In the genomic region with DNA sequence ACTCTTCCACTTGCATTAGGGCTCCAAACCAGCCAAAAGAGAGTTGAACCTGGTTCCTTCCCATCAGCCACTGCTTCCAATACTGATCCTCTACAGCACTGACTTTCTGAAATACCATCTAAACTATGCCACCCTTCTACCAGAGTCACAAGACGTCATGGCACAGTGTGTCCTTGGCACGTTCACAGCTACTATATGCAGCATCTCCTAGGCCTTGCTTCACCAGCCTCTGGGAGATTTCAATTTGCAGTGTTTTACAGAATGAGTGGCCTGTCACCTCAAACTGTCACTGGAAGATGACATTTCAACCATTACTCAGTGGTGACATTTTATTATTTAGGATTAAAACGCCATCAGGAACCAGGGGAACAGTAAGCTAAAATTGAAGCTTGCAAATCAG, we compare ENCODE assay signal across 30 mouse cellular contexts.
DNase-seq lines count a peak whose midpoint lies in the region; ATAC-seq and TF ChIP-seq lines count a peak whose summit lies in the region.
"Had no signal": no experiment of that assay in that cellular context is flagged by ENCODE, and none has a peak within 500 bp of the region (broad histone marks: within the 10 kb centered on the region; RNA-seq: fewer than 3 reads in every experiment).

No protein-coding gene starts in this region.

- no peak for DNase-seq in hindbrain, embryonic 14.5 days (ENCODE audit: low spot score)
- no peak for DNase-seq in hindbrain, postnatal 0 days (ENCODE audit: low spot score)
- DNase-seq in midbrain, postnatal 0 days (ENCODE audit: low spot score) = no peak
- peak; percentile 22 for DNase-seq in brain, embryonic 14.5 days (ENCODE audit: low read depth)
- DNase-seq in left cerebral cortex, adult 11 months (ENCODE audit: low spot score) = no peak
- DNase-seq: adrenal gland, adult 2 months; adrenal gland, postnatal 14 days; B cell, adult 2 months; cerebellum, adult 11-12 months; cerebellum, adult 8-10 months; cerebellum, postnatal 10 days; cerebellum, postnatal 36 days; embryo, embryonic 11 days; gastrocnemius, postnatal 10 days; gastrocnemius, postnatal 36 days had no signal

- ATAC-seq in forebrain, embryonic 15.5 days (replicated peaks) = no peak
- no peak for ATAC-seq in forebrain, embryonic 12.5 days (ENCODE audit: low FRiP score)
- no peak for ATAC-seq in hindbrain, embryonic 14.5 days (ENCODE audit: low FRiP score)
- no peak for ATAC-seq in hindbrain, postnatal 0 days
- ATAC-seq in midbrain, postnatal 0 days (ENCODE audit: low FRiP score) = peak; percentile 60; the same call in 1 of the 2 replicates
- no peak for ATAC-seq in midbrain, embryonic 13.5 days
- ATAC-seq: forebrain, embryonic 16.5 days; hindbrain, embryonic 16.5 days; inflammation-experienced regulatory T-cells, adult 6 months; intestine, embryonic 16.5 days; Patski had no signal

- no peak overlapping the region for H3K9ac ChIP-seq in forebrain, embryonic 15.5 days (replicated peaks)
- no peak overlapping the region for H3K9ac ChIP-seq in forebrain, embryonic 12.5 days
- H3K9ac ChIP-seq in hindbrain, embryonic 14.5 days = no peak overlapping the region
- H3K9ac ChIP-seq in hindbrain, postnatal 0 days (replicated peaks; ENCODE audit: low read length) = no peak overlapping the region
- no peak overlapping the region for H3K9ac ChIP-seq in midbrain, postnatal 0 days (replicated peaks; ENCODE audit: low read length, poor library complexity, severe bottlenecking)
- no peak overlapping the region for H3K9ac ChIP-seq in midbrain, embryonic 13.5 days (replicated peaks)
- H3K9ac ChIP-seq: embryonic facial prominence, embryonic 13.5 days had no signal

- peaks cover 8% of the 10 kb centered on the region; the same call in 1 of the 2 replicates for H3K4me1 ChIP-seq in forebrain, embryonic 15.5 days
- no peaks in the 10 kb centered on the region for H3K4me1 ChIP-seq in forebrain, embryonic 12.5 days
- H3K4me1 ChIP-seq in hindbrain, embryonic 14.5 days (replicated peaks; ENCODE audit: control insufficient read depth, insufficient read depth, low read length) = no peaks in the 10 kb centered on the region
- no peaks in the 10 kb centered on the region for H3K4me1 ChIP-seq in hindbrain, postnatal 0 days (ENCODE audit: insufficient read depth, low read length)
- no peaks in the 10 kb centered on the region for H3K4me1 ChIP-seq in midbrain, postnatal 0 days (ENCODE audit: insufficient read depth, low read length)
- H3K4me1 ChIP-seq in midbrain, embryonic 13.5 days (replicated peaks) = no peaks in the 10 kb centered on the region
- H3K4me1 ChIP-seq: embryonic facial prominence, embryonic 10.5 days; embryonic facial prominence, embryonic 13.5 days; hindbrain, embryonic 10.5 days had no signal

- 0 out of 2 replicates have a peak overlapping the region, but pooled peaks have one; percentile 31 for H3K27ac ChIP-seq in forebrain, embryonic 15.5 days (replicated peaks)
- H3K27ac ChIP-seq in forebrain, embryonic 12.5 days = no peak overlapping the region
- H3K27ac ChIP-seq in hindbrain, embryonic 14.5 days = peak overlapping the region; percentile 7; the same call in 1 of the 2 replicates
- H3K27ac ChIP-seq in hindbrain, postnatal 0 days = no peak overlapping the region
- no peak overlapping the region for H3K27ac ChIP-seq in midbrain, postnatal 0 days (ENCODE audit: low read depth, low read length)
- H3K27ac ChIP-seq in midbrain, embryonic 13.5 days = no peak overlapping the region
- H3K27ac ChIP-seq: embryonic facial prominence, embryonic 10.5 days; embryonic facial prominence, embryonic 13.5 days; hindbrain, embryonic 10.5 days had no signal

- no peak for TF ChIP-seq CTCF in hindbrain, postnatal 0 days (IDR thresholded peaks at IDR 0.05; ENCODE audit: low read depth)
- TF ChIP-seq CTCF in midbrain, postnatal 0 days (IDR thresholded peaks at IDR 0.05) = no peak
- no peak for TF ChIP-seq CTCF in brain, embryonic 14.5 days (IDR thresholded peaks at IDR 0.05; ENCODE audit: borderline replicate concordance, extremely low read depth, insufficient read depth, insufficient read length)

- peaks cover 6% of the 10 kb centered on the region; the same call in 1 of the 2 replicates for H3K36me3 ChIP-seq in forebrain, embryonic 15.5 days
- H3K36me3 ChIP-seq in forebrain, embryonic 12.5 days (replicated peaks) = no peaks in the 10 kb centered on the region
- peaks cover 14% of the 10 kb centered on the region for H3K36me3 ChIP-seq in hindbrain, embryonic 14.5 days (replicated peaks; ENCODE audit: control insufficient read depth, insufficient read depth)
- H3K36me3 ChIP-seq in hindbrain, postnatal 0 days (ENCODE audit: insufficient read depth, low read length) = peaks cover 7% of the 10 kb centered on the region; the same call in 1 of the 2 replicates
- H3K36me3 ChIP-seq in midbrain, postnatal 0 days (ENCODE audit: insufficient read depth, low read length) = peaks cover 7% of the 10 kb centered on the region; the same call in 1 of the 2 replicates
- peaks cover 13% of the 10 kb centered on the region for H3K36me3 ChIP-seq in midbrain, embryonic 13.5 days
- H3K36me3 ChIP-seq: embryonic facial prominence, embryonic 10.5 days; embryonic facial prominence, embryonic 13.5 days; G1E; hindbrain, embryonic 10.5 days had no signal

- no peaks in the 10 kb centered on the region for H3K9me3 ChIP-seq in forebrain, embryonic 15.5 days
- H3K9me3 ChIP-seq in forebrain, embryonic 12.5 days = no peaks in the 10 kb centered on the region
- no peaks in the 10 kb centered on the region for H3K9me3 ChIP-seq in hindbrain, embryonic 14.5 days (ENCODE audit: control insufficient read depth, low read length)
- no peaks in the 10 kb centered on the region for H3K9me3 ChIP-seq in hindbrain, postnatal 0 days (ENCODE audit: low read length)
- H3K9me3 ChIP-seq in midbrain, postnatal 0 days (ENCODE audit: low read length) = no peaks in the 10 kb centered on the region
- H3K9me3 ChIP-seq in midbrain, embryonic 13.5 days = no peaks in the 10 kb centered on the region
- H3K9me3 ChIP-seq: embryonic facial prominence, embryonic 10.5 days; embryonic facial prominence, embryonic 13.5 days; hindbrain, embryonic 10.5 days had no signal

- TF ChIP-seq POLR2A in brain, embryonic 14.5 days (IDR thresholded peaks at IDR 0.05; ENCODE audit: borderline replicate concordance, extremely low read depth, insufficient read depth, insufficient read length, poor library complexity, severe bottlenecking) = no peak

- no peak overlapping the region for H3K4me2 ChIP-seq in forebrain, embryonic 15.5 days (replicated peaks)
- H3K4me2 ChIP-seq in forebrain, embryonic 12.5 days = no peak overlapping the region
- H3K4me2 ChIP-seq in hindbrain, embryonic 14.5 days (replicated peaks) = no peak overlapping the region
- no peak overlapping the region for H3K4me2 ChIP-seq in hindbrain, postnatal 0 days (ENCODE audit: low read depth, low read length)
- no peak overlapping the region for H3K4me2 ChIP-seq in midbrain, postnatal 0 days (ENCODE audit: low read depth, low read length, poor library complexity, severe bottlenecking)
- no peak overlapping the region for H3K4me2 ChIP-seq in midbrain, embryonic 13.5 days (replicated peaks)
- H3K4me2 ChIP-seq: embryonic facial prominence, embryonic 13.5 days; heart, embryonic 11.5 days had no signal

- 73% methylated on average over 3 of the region's 3 CpGs for WGBS in forebrain, embryonic 15.5 days
- 86% methylated on average over 3 of the region's 3 CpGs for WGBS in forebrain, embryonic 12.5 days
- 69% methylated on average over 3 of the region's 3 CpGs for WGBS in hindbrain, embryonic 14.5 days
- 77% methylated on average over 3 of the region's 3 CpGs for WGBS in hindbrain, postnatal 0 days
- WGBS in midbrain, postnatal 0 days = 74% methylated on average over 3 of the region's 3 CpGs
- WGBS in midbrain, embryonic 13.5 days = 82% methylated on average over 3 of the region's 3 CpGs

- H3K4me3 ChIP-seq in forebrain, embryonic 15.5 days = no peak overlapping the region
- H3K4me3 ChIP-seq in forebrain, embryonic 12.5 days (replicated peaks) = no peak overlapping the region
- no peak overlapping the region for H3K4me3 ChIP-seq in hindbrain, embryonic 14.5 days (replicated peaks; ENCODE audit: low read length)
- no peak overlapping the region for H3K4me3 ChIP-seq in hindbrain, postnatal 0 days (ENCODE audit: low read length)
- no peak overlapping the region for H3K4me3 ChIP-seq in midbrain, postnatal 0 days (ENCODE audit: low read depth, low read length)
- H3K4me3 ChIP-seq in midbrain, embryonic 13.5 days (replicated peaks) = no peak overlapping the region
- H3K4me3 ChIP-seq: embryonic facial prominence, embryonic 10.5 days; embryonic facial prominence, embryonic 13.5 days; erythroblast, embryonic 14.5 days; hindbrain, embryonic 10.5 days had no signal

- H3K27me3 ChIP-seq in forebrain, embryonic 15.5 days = no peaks in the 10 kb centered on the region
- no peaks in the 10 kb centered on the region for H3K27me3 ChIP-seq in forebrain, embryonic 12.5 days
- no peaks in the 10 kb centered on the region for H3K27me3 ChIP-seq in hindbrain, embryonic 14.5 days (ENCODE audit: control insufficient read depth, insufficient read depth, low read length)
- no peaks in the 10 kb centered on the region for H3K27me3 ChIP-seq in hindbrain, postnatal 0 days (ENCODE audit: insufficient read depth, low read length)
- H3K27me3 ChIP-seq in midbrain, postnatal 0 days (ENCODE audit: insufficient read depth, low read length) = no peaks in the 10 kb centered on the region
- no peaks in the 10 kb centered on the region for H3K27me3 ChIP-seq in midbrain, embryonic 13.5 days
- H3K27me3 ChIP-seq: CH12.LX; embryonic facial prominence, embryonic 13.5 days; Patski had no signal

Comparison
In these comparisons a context has a peak if more than half of its experiments do, and no peak if none do; other contexts are left out.
1. H3K27ac ChIP-seq: peak in forebrain, embryonic 15.5 days (single experiment) and hindbrain, embryonic 14.5 days (single experiment); none in forebrain, embryonic 12.5 days (single experiment), hindbrain, postnatal 0 days (single experiment), midbrain, postnatal 0 days (single experiment) and midbrain, embryonic 13.5 days (single experiment).